Mouse (Mus musculus): ENCODE results near the gene Rnf216. TPM values are rescaled to one million over a fixed set of nuclear protein-coding genes. Genes with fewer than 3 reads are reported as not detected.

Rnf216 gene
- total and polyA plus RNA-seq, 2 experiments from 2014 or later: 27.5 to 40.7 TPM

DNA sequence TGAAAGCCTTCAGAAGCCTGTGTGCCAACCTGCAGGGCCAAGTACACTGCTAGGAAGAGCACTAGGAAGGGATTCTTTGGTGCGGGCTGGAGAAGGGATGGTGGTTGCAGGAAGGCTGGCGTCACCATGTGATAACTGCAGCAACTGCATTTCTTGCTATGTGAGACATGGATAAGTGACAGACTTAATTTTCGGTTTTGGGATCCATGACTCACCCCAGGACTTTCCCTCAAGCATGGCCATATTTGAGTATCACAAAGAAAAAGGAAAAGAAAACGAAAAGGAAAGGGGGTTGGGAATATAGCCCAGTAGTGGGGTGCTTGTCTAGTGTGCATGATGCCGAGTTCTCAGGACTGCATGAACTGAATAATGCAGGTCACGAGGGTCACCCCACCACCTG is 60.9 kb downstream of the Rnf216 start:
- Histone ChIP-seq H3K36me3 (ENCODE audit: insufficient read depth, low read length) (no peaks in the 10 kb centered on the region), H3K27me3 (ENCODE audit: insufficient read depth, low read length) (no peaks in the 10 kb centered on the region), H3K27ac (ENCODE audit: low read depth, low read length) (no peak overlapping the region), H3K4me1 (ENCODE audit: insufficient read depth, low read length) (peaks cover 8% of the 10 kb centered on the region; the same call in 1 of the 2 replicates), H3K4me2 (ENCODE audit: low read depth, low read length, poor library complexity, severe bottlenecking) (no peak overlapping the region), H3K4me3 (ENCODE audit: low read depth, low read length) (no peak overlapping the region), H3K9ac (replicated peaks; ENCODE audit: low read length, poor library complexity, severe bottlenecking) (no peak overlapping the region), H3K9me3 (ENCODE audit: low read length) (no peaks in the 10 kb centered on the region)
- no peak for TF ChIP-seq CTCF (IDR thresholded peaks at IDR 0.05)
- DNase-seq (ENCODE audit: low spot score): no peak
- ATAC-seq (ENCODE audit: low FRiP score): no peak
- WGBS: 81% methylated on average over 6 of the region's 6 CpGs

- Histone ChIP-seq H3K9me3 (ENCODE audit: low read length) (no peaks in the 10 kb centered on the region), H3K9ac (replicated peaks; ENCODE audit: low read length, poor library complexity, severe bottlenecking) (no peak overlapping the region; the same call in 1 of the 2 replicates), H3K27ac (ENCODE audit: low read depth, low read length) (peak overlapping the region; percentile 34), H3K4me1 (ENCODE audit: insufficient read depth, low read length) (peaks cover 8% of the 10 kb centered on the region; the same call in 1 of the 2 replicates), H3K27me3 (ENCODE audit: insufficient read depth, low read length) (no peaks in the 10 kb centered on the region), H3K36me3 (ENCODE audit: insufficient read depth, low read length) (no peaks in the 10 kb centered on the region), H3K4me2 (ENCODE audit: low read depth, low read length, poor library complexity, severe bottlenecking) (no peak overlapping the region), H3K4me3 (ENCODE audit: low read depth, low read length) (no peak overlapping the region)
- no peak for TF ChIP-seq CTCF (IDR thresholded peaks at IDR 0.05)
- DNase-seq (ENCODE audit: low spot score) (no peak), ATAC-seq (ENCODE audit: low FRiP score) (no peak)
- WGBS: 45% methylated on average over 5 of the region's 5 CpGs
Observed at GRCm38 (mm10) chr5:143050273-143050672, 62.5 kb downstream of the Rnf216 start.

- no peak overlapping the region for H3K4me2 ChIP-seq (ENCODE audit: low read depth, low read length, poor library complexity, severe bottlenecking)
- no peaks in the 10 kb centered on the region for H3K36me3 ChIP-seq (ENCODE audit: insufficient read depth, low read length)
- WGBS: 22% methylated on average over 4 of the region's 4 CpGs
- H3K27me3 ChIP-seq (ENCODE audit: insufficient read depth, low read length): no peaks in the 10 kb centered on the region
- DNase-seq (ENCODE audit: low spot score) (peak; percentile 53), ATAC-seq (ENCODE audit: low FRiP score) (no peak)
- H3K27ac ChIP-seq (ENCODE audit: low read depth, low read length): peak overlapping the region; percentile 34; the same call in 1 of the 2 replicates
- H3K9ac ChIP-seq (replicated peaks; ENCODE audit: low read length, poor library complexity, severe bottlenecking): no peak overlapping the region
- H3K4me3 ChIP-seq (ENCODE audit: low read depth, low read length): no peak overlapping the region
- TF ChIP-seq CTCF (IDR thresholded peaks at IDR 0.05): no peak
- H3K9me3 ChIP-seq (ENCODE audit: low read length): no peaks in the 10 kb centered on the region
- peaks cover 8% of the 10 kb centered on the region; the same call in 1 of the 2 replicates for H3K4me1 ChIP-seq (ENCODE audit: insufficient read depth, low read length)
Observed at GRCm38 (mm10) chr5:143049746-143050145, 63.0 kb downstream of the Rnf216 start.

GRCm38 (mm10) chr5:143049013-143049385 is 63.8 kb downstream of the Rnf216 start:
- Histone ChIP-seq H3K9me3 (ENCODE audit: low read length) (no peaks in the 10 kb centered on the region), H3K4me3 (ENCODE audit: low read depth, low read length) (no peak overlapping the region), H3K9ac (replicated peaks; ENCODE audit: low read length, poor library complexity, severe bottlenecking) (no peak overlapping the region), H3K27me3 (ENCODE audit: insufficient read depth, low read length) (no peaks in the 10 kb centered on the region), H3K36me3 (ENCODE audit: insufficient read depth, low read length) (no peaks in the 10 kb centered on the region), H3K27ac (ENCODE audit: low read depth, low read length) (peak overlapping the region; percentile 4; the same call in 1 of the 2 replicates), H3K4me1 (ENCODE audit: insufficient read depth, low read length) (peaks cover 8% of the 10 kb centered on the region; the same call in 1 of the 2 replicates), H3K4me2 (ENCODE audit: low read depth, low read length, poor library complexity, severe bottlenecking) (no peak overlapping the region)
- no peak for TF ChIP-seq CTCF (IDR thresholded peaks at IDR 0.05)
- WGBS: 78% methylated on average over 1 of the region's 1 CpGs
- DNase-seq (ENCODE audit: low spot score): no peak
- no peak for ATAC-seq (ENCODE audit: low FRiP score)

- H3K4me3 ChIP-seq (ENCODE audit: low read depth, low read length): no peak overlapping the region
- no peaks in the 10 kb centered on the region for H3K9me3 ChIP-seq (ENCODE audit: low read length)
- H3K27ac ChIP-seq (ENCODE audit: low read depth, low read length): peak overlapping the region; percentile 40
- DNase-seq (ENCODE audit: low spot score) (peak; percentile 57), ATAC-seq (ENCODE audit: low FRiP score) (no peak)
- H3K4me1 ChIP-seq (ENCODE audit: insufficient read depth, low read length): peaks cover 8% of the 10 kb centered on the region; the same call in 1 of the 2 replicates
- H3K27me3 ChIP-seq (ENCODE audit: insufficient read depth, low read length): no peaks in the 10 kb centered on the region
- H3K9ac ChIP-seq (replicated peaks; ENCODE audit: low read length, poor library complexity, severe bottlenecking): no peak overlapping the region
- TF ChIP-seq CTCF (IDR thresholded peaks at IDR 0.05): no peak
- H3K36me3 ChIP-seq (ENCODE audit: insufficient read depth, low read length): no peaks in the 10 kb centered on the region
- no peak overlapping the region for H3K4me2 ChIP-seq (ENCODE audit: low read depth, low read length, poor library complexity, severe bottlenecking)
Observed at GRCm38 (mm10) chr5:143048232-143049012, 64.4 kb downstream of the Rnf216 start.

DNA sequence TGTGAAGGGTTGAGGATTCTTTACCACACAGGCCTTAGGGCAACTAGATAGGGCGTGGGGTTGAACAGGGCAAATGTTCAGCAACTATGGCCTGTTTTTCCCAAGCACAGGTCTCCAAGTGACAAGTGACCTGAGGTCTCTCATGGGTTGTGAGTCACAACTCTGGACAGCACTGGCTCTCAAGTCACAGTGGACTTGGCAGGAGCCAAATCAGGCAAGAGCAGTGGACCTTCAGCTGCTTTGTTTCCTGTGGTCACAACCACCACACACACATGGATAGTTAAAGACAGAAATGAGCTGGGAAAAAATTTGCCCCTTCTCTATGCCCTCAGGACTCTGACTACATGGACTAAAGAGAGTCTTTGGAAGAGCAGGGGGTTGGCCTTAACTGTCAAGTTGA is 65.2 kb downstream of the Rnf216 start:
- DNase-seq (ENCODE audit: low spot score) (no peak), ATAC-seq (ENCODE audit: low FRiP score) (no peak)
- Histone ChIP-seq H3K9ac (replicated peaks; ENCODE audit: low read length, poor library complexity, severe bottlenecking) (no peak overlapping the region), H3K27me3 (ENCODE audit: insufficient read depth, low read length) (no peaks in the 10 kb centered on the region), H3K4me1 (ENCODE audit: insufficient read depth, low read length) (peaks cover 4% of the 10 kb centered on the region; the same call in 1 of the 2 replicates), H3K27ac (ENCODE audit: low read depth, low read length) (peak overlapping the region; percentile 40; the same call in 1 of the 2 replicates), H3K36me3 (ENCODE audit: insufficient read depth, low read length) (no peaks in the 10 kb centered on the region), H3K9me3 (ENCODE audit: low read length) (no peaks in the 10 kb centered on the region), H3K4me2 (ENCODE audit: low read depth, low read length, poor library complexity, severe bottlenecking) (no peak overlapping the region), H3K4me3 (ENCODE audit: low read depth, low read length) (no peak overlapping the region)
- WGBS: 94% methylated on average over 1 of the region's 1 CpGs
- TF ChIP-seq CTCF (IDR thresholded peaks at IDR 0.05): no peak
